Mouse (Mus musculus) frontal cortex, adult 2 months (tissue): ENCODE measurements at regions not wholly inside any gene's neighbourhood (a gene's known extent, or its start where the extent isn't known, plus 50 kb on each side); places are given as distances from the start of the nearest gene placed in this dataset.
A peak's percentile ranks its signal among the peaks of the same experiment; 100 is the strongest.

Source experiments
- DNase-seq, 2 experiments: peaks; one replicate each; pipeline ENCODE4 v3.0.0; 2022; ENCODE audit warnings: low spot score in 1 of 2; ENCODE audit errors: extremely low spot score in 1 of 2

GRCm38 (mm10) chr1:73799996-73800395 is 324.3 kb downstream of the Tns1 start:
- DNase-seq = no peak

GRCm38 (mm10) chr1:73799246-73799645 is 325.0 kb downstream of the Tns1 start:
- DNase-seq = peak in 1 of 2 experiments; percentile 7

- no peak for DNase-seq
Measured at GRCm38 (mm10) chr1:73797858-73798257, 326.4 kb downstream of the Tns1 start.

GRCm38 (mm10) chr1:73797413-73797812 is 326.8 kb downstream of the Tns1 start:
- no peak for DNase-seq

GRCm38 (mm10) chr1:73793871-73794270 is 330.4 kb downstream of the Tns1 start:
- no peak for DNase-seq

- no peak for DNase-seq
Measured at GRCm38 (mm10) chr1:73793256-73793655, 331.0 kb downstream of the Tns1 start.

GRCm38 (mm10) chr1:73792311-73792710 is 331.9 kb downstream of the Tns1 start:
- no peak for DNase-seq

- DNase-seq = no peak
Measured at GRCm38 (mm10) chr1:73787666-73788065, 336.6 kb downstream of the Tns1 start.

- DNase-seq = no peak
Measured at GRCm38 (mm10) chr1:73787224-73787623, 337.0 kb downstream of the Tns1 start.

GRCm38 (mm10) chr1:73783303-73783702 is 340.9 kb downstream of the Tns1 start:
- no peak for DNase-seq

GRCm38 (mm10) chr1:73782871-73783270 is 341.4 kb downstream of the Tns1 start:
- DNase-seq = no peak

GRCm38 (mm10) chr1:73771773-73772172 is 352.5 kb downstream of the Tns1 start:
- no peak for DNase-seq

GRCm38 (mm10) chr1:73770631-73771030 is 353.6 kb downstream of the Tns1 start:
- DNase-seq = peak in 1 of 2 experiments; percentile 6

GRCm38 (mm10) chr1:73764611-73765333 is 359.5 kb downstream of the Tns1 start:
- no peak for DNase-seq

GRCm38 (mm10) chr1:73758110-73759061 is 365.9 kb downstream of the Tns1 start:
- no peak for DNase-seq

GRCm38 (mm10) chr1:73755791-73756190 is 368.5 kb downstream of the Tns1 start:
- no peak for DNase-seq

- no peak for DNase-seq
Measured at GRCm38 (mm10) chr1:73754928-73755327, 369.3 kb downstream of the Tns1 start.

GRCm38 (mm10) chr1:73753157-73753556 is 371.1 kb downstream of the Tns1 start:
- no peak for DNase-seq

- DNase-seq = no peak
Measured at GRCm38 (mm10) chr1:73748702-73749101, 375.5 kb downstream of the Tns1 start.

- DNase-seq = no peak
Measured at GRCm38 (mm10) chr1:73744555-73745234, 379.6 kb downstream of the Tns1 start.
